Mouse (Mus musculus) cerebellum, adult 11-12 months (tissue): Measurements from ENCODE around the gene Plekha5.

Experiments used
- DNase-seq: peaks from one replicate; pipeline ENCODE4 v3.0.0; 2022

The Plekha5 gene

DNA sequence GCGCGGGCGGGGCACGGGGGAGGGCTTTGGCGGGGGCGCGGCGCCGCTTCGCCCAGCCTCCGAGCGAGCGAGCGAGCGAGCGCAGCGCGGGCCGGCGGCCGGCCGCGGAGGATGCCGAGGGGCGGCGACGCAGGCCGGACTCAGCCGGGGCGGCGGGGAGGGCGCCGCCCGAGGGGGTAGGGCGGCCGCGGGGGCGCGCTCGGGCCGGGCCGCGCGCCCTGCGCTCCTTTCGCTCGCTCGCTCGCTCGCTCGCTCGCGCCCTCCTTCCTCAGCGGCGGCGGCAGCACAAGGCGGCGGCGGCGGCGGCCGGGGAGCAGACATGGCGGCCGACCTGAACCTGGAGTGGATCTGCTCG is at the start of gene Plekha5:
Gene Plekha5 (plus strand): TSS at position 209 of the 355 bp plus-strand sequence.
- DNase-seq: no peak

DNA sequence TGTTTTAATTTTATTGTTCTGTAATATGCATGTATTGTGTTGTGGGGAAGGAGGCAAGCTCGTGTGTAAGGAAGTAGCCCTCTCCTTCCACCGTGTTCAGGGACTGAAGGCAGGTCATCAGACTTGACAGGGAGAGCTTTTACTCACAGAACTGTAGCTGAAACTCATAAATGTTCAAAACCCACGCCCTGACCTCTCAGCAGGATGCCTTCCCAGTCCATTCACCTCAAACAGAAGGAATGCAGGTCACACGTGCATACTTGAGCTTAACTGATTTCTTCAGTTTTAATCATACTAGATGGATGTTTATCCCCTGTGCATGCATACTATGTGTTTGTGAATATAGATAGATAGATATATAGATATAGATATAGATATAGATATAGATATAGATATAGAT is 48.2 kb upstream of the Plekha5 start:
- DNase-seq: no peak

DNA sequence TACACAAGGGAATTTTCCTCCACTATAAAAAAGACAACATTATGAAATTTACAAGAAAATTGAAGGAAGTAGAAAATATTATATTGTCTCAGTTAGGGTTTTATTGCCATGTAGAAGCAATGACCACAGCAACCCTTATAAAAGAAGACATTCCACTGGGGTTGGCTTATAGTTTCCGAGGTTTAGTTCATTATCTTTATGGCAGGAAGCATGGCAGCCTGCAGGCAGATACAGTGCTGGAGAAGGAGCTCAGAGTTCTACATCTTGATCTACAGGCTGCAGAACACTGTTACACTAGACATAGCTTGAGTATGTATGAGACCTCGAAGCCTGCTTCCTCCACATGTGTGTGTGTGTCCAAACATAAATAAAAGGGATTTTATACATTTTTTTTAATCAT is 43.3 kb upstream of the Plekha5 start:
- no peak for DNase-seq

DNA sequence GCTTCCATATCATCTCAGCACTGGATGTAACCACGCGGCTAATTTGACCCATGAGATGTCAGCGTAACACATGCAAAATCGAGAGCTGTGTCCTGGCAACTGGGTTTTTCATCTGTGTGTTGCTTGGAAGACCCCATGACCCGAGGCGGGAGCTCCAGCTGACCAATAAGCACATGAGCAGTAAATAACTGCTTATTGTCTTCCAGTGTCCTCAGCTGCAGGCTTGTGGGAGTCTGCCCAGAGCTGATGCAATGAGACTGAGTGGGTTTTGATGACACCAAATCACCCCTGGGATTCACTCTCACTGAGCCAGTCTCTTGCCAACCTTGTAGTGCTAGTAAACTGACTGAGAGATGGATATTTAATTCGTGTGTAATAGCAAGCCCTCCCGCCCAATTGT is 42.7 kb upstream of the Plekha5 start:
- no peak for DNase-seq

DNA sequence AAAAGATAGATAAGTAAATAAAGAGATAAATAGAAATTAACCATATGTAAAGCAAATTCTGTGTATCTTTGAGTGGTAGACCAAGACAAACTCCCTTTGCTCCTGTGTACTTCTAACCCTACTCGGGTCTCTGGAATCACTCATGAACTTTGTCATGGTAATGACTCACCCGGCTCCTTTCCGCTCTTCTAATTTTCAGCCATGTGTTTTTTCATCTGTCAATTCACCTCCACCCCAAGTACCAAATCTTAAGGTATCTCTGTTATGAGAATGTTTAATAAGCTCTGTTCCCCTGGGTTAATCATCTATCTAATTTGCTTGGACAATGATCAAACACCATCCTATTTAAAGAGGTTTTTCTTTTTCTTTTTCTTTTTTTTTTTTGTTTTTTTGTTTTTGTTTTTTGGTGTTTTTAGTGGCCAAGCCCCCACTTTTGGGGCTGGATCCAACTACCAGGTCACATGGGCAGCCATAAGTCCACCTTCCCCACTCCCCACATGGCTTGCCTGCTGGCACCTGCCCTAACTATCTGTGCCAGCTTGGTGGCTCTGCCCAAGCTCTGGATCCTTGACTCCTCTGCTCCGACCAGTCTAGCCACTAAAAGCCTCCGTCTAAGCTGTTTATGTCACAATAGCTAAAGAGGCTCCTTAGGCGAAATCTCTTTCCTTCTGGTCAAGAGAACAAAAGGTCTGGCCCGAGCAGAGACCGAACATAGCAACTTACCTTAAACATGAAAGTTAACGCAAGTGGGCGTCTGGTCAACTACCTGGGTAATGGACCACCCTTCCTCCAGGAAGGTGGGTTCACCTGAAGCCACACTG is 40.1 kb upstream of the Plekha5 start:
- no peak for DNase-seq

DNA sequence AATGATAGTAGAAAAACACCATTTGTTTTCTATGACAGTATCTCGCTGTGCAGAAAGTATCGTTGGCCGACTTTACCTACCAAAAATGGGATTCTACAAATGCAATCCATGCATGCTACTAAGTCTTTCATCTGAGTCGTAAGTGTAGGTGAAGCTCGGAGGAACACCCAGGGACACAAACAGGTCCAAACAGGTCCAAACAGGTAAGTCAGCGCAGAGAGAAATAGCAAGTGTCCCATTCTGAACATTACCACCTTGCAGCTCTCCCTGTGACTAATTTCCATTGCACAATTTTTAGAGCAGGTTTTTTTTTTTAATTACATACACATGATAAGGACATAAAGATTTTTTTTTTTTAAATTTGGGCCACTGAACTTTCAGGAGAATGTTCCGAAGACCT is 27.2 kb upstream of the Plekha5 start:
- no peak for DNase-seq

DNA sequence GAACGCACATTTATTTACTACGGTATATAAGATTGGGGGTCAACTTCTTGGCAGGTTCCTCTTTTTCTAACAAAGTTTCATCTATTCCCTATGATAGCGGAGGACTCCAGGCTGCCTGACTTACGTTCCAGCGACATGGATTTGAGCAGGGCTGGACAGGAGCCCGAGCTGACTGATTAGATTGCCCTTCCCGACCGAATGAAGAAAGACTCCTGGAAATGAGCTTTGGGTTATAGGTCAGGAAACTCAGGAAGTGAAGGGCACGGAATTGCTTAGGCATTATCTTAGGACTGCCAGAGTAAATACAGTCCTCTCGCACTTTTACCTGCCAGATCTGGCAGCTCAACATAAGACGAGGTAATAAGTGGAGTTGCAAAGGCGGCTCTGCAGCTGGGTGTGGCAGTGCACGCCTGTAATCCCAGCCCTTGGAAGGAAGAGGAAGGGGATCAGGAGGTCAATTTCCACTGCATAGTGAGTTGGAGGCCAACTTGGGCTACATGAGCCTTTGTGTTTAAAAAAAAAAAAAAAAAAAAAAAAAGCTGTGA is 21.0 kb upstream of the Plekha5 start:
- DNase-seq: no peak

DNA sequence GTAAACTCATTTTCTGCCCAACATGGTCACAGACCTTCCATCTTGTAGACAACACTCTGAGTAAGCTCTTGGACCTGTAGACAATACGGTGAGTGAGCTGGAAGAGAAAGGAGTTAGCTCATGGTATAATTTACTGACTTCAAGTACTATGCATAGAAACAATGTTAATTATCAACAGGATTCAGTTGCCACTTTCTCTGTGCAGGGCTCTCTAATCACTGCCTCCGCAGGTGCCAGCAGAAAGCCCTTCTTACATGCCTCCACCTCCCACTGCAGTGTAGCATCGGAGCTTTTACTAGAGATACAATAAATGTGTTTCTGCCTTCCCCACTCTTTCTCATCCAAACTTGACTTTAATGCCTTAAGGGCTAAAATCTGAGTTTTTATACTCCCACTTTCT is 11.9 kb upstream of the Plekha5 start:
- DNase-seq: no peak

DNA sequence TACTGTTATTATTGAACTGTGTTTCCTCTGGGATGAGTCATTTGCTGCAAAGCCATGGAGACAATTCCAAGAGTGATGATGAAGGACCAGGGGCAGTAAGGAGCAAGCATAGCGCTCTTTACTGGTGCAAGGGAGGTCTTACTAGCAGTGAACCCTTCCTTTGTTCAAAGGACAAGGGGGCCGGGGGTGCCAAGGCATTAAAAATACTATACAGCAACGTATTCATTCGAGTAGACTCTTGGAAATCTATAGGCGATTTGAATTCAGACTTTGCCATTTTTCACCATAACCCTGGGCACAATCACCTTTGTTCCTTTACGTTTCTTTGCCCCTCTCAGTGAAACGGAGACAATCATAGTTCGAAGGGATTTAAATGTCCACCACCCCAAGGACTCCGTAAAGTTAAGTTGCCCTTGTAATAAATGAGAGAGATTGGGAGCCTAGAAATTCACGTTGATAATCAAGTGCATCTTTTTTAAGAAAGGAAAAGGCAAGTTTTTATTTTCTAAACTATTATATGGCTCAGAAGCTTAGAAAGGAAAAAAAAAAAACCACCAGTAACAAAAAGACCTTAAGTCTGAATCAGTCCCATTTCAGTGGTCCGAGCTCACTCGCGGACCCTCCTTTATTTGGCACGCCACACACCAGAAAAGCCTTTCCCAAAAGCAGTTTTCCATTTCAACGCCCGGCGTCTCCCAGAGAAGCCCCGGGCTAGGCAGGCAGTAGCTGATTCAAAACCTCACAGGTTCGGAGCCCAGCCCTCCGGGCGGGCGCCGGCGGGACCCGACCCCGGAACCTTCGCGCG is 611 bp upstream of the Plekha5 start:
- DNase-seq: peak; percentile 20

DNA sequence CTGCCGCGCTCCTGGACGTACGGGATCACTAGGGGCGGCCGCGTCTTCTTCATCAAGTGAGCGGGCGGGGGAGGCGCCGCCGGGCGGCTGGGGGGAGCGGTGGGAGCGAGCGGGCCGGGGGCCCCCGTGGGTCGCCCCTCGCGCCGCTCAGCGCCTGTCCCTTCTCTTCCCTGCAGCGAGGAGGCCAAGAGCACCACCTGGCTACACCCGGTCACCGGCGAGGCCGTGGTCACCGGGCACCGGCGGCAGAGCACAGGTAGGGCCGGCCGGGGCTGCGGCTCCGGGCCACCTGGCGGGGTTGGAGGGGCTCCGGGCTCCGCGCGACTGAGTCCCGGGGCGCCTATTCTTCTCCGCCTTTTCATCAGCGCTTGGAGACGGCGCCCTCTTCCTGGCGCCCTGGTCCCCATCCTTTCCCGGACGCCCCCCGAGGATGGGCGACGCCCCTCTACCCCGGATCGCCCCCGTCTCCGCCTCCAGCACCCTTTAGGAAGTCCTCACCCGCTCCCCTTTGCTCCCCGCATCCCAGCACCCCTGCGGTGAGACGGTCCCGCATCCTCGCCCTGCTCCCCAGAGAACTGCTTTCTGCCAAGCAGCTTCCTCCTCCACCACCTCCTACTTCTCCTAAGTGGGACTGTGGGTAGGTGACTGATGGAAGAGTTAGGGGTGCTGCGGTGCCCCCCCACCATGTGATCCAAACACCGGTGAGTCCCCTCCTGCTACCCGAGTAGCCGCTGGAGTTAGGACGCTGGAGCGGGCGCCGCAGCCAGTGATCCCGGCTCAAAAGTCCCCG is 542 bp downstream of the Plekha5 start:
- DNase-seq: peak; percentile 73

DNA sequence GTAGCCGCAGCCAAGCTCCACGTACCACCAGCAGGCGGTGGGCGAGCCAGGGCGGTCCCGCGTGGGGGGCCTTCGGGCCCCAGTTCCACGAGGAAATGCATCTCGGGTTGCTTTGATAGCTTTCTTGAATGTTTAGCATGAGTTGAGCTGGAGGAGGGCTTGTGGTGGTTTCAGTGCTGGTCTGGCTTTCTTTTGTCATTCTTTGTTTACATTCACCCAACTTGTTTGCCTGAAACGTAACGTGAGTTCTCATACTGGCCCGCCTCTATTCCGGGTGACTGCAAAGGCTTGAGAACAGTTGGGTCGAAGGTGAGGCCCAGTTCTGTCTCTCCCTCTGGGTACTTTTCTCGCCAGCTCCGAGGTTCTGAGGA is 1.1 kb downstream of the Plekha5 start:
- peak; percentile 31 for DNase-seq

DNA sequence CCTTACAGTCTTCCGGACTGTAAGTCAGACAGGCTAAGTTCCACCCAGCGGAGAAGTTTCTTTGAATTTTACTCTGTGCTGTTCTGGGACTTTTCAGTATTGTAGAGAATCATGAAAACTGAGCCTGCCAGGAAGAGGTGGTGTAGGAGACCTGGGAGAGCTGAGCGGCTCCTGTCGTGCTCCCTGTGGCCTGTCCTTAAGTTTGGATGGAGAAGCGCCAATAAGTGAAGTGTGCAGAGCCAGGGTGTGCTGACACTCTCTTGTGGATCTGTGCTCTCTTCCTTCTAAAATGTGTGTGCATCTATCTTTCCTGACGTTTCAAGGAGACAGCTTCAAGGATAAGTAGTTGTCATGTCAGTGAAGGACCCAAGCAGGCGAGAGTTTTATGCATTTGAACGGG is 5.4 kb downstream of the Plekha5 start:
- DNase-seq: no peak

DNA sequence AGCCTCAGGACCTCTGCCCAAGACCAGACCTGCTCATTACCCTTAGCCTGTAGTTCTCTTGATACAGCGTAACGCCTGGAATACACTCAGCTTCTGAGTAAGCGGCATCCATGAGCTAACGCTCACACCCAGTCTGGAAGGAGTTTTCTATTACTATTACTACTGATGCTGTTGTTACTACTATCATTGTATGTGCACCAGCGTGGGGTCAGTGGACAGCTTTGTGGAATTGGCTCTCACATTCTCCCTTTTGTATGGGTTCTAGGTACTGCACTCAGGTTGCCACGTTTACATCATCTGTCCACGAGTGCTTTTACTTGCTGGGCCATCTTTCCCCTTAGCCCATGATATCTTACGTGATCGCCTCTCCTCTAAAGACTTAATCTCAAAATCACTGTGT is 8.5 kb downstream of the Plekha5 start:
- DNase-seq: no peak

DNA sequence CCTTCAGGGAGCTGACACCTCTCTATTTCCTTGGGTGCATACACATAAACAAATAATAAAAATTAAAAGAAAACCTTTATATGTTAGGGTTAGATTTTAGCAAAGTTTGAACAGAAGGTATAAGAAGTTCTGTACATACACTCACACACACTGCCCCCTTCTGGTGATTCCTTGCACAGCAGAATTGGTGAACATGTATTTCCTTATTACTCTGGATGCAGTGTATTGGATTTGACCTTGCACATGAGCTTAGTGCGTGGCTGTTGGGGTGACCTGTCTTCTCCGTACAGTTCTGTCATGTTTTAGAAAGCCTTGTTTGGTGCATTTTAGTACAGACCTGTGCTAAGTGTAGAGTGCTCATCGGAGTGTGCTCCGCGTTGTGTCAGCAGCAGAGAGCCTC is 19.5 kb downstream of the Plekha5 start:
- peak; percentile 19 for DNase-seq

DNA sequence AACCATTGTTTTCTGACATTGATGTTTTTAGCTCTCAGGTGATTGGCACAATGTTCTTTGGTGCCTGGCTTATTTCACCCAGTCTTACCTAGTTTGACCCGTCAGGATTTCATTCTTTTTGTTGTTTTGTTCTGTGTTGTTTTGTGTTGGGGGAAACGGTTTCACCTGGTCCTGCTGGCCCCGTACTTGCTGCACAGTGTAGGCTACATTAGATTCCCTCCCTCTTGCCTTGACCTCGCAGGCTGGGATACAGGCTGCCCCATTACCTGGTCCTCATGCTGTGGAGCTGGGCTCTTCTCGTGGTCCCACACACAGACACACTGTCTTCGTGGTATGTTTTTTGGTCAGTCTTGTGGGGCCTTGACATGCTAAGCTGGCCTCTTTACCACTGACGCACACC is 20.3 kb downstream of the Plekha5 start:
- DNase-seq: no peak

DNA sequence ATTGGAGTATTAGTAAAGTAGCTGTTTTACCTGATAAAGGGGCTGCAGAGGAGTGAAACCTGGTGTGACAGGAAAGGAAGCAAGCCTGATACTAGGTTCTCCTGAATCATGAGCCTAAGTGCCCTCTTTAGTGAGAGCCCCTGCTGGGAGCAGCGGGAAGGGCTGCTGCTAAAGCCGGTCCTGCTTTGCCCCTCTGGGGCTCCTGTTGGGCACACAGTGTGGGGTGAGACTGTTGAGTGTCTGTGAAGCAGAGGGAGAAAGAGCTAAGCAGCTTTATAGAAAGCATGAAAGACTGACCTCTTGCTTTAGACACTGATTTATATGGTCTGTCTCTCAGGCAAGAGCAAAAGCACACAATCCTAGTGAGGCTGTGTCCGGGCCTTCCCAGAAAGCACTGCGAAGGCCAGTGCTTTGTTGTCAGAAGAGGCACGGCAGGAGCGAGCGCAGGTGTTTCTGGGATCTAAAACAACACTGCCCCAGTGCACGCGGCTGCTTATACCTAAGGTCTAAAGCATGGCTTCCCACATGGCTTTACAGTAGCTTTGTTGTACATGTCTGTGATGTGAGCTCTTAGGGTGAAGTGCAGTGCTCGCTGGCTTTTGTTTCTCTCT is 21.1 kb downstream of the Plekha5 start:
- no peak for DNase-seq

DNA sequence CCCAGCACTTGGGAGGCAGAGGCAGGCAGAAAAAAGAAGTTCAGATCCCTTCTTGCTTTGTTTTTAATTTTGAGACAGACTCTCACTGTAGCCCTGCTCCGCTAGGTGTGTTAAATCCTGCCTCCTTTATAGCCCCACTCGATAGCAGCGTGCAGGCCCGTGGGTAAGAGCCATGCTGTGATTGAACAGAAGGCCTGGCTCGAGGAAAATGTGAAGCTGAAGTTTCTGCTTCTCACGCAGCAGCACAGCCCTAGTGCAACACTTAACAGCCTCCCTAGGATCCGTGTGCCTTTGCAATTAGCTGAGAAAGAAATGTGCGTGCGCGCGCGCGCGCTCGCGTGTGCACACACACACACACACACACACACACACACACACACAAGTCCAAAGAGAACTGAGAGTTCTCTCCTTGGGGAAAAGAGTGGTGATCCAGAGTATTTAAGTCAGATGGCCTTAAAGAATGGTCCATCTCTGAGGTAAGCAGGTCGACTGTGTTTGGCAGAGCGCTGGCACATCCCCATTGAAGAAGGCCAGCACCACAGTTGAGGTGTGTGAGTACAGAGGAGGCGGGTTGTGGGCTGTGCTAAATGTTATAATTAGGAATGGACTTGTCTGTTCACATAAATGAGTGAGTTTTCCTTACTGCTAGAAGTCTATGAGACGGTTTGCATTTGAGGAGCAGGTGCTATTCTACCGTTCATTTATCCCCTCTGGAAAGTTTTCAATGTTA is 24.3 kb downstream of the Plekha5 start:
- DNase-seq: no peak

DNA sequence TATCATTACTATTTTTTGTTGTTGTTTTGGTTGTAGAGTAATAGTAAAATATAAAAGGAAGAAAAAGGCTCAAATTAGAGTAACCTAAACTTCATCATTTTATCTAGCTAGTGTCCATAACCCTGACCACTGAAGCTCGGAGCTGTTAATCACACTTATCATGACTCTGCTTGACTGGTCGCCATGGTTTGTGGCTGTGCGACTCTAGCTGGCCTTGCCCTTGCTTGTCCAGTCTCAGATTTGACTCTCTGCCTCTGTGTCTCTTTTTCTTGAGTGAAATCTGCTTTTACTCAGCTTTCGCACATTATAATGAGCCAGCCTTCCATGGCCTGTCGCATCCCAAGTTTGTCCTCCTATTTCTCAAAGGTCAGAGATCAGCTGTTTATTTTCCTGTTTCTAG is 26.8 kb downstream of the Plekha5 start:
- DNase-seq: no peak

DNA sequence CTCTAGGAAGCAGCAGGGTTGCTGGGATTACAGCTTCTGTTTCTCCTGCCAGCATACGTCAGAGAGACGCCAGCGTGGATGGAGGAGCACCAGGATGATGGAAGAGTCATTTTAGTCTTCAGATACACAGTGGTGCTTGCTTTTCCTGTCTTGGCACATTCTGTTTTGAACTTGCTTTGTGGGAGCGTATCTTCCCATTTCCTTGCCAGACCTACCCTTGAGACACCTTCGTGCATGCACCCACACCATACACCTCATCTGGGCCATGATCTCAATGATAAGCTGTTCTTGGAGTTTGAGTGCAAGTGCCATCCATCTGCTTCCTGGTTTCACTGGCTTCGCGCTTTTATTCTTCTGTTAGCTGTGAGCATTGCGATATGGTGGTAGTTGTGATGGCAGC is 28.9 kb downstream of the Plekha5 start:
- no peak for DNase-seq

DNA sequence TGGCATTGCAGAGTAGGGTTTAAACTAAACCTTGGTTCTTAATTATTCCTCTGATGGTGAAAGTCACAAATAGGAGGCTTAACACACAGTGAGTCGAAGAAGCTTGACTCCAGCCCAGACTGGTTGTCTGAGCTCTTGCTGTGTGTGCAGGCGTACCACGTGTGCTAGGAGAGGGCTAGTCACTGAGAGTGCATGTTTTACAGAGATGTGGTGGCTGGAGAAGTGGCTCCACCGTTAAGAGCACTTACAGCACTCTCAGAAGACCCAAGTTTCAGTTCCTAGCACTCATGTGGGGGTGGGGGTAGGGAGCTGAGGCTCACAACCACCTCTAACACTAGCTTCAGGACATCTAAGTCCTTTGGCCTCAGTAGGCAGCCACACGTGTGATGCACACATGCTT is 29.6 kb downstream of the Plekha5 start:
- no peak for DNase-seq

DNA sequence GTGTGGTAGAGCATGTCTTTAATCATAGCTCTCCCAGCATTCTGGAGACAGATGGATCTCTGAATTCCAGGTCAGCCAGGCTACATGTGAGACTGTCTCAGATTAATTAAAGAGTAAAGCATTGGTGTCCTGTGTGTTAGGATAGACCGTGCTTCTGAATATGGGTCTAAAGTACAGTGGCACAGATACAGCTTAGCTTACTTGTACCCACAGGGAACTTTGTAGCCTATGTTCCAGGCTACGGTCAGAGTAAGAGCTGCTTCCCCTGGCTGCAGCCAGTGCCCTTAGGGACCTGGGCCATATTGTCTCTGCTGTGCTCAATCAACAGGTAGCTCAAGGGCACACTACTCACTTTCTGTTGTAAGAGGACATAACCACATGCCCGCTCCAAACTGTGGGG is 30.5 kb downstream of the Plekha5 start:
- DNase-seq: no peak

DNA sequence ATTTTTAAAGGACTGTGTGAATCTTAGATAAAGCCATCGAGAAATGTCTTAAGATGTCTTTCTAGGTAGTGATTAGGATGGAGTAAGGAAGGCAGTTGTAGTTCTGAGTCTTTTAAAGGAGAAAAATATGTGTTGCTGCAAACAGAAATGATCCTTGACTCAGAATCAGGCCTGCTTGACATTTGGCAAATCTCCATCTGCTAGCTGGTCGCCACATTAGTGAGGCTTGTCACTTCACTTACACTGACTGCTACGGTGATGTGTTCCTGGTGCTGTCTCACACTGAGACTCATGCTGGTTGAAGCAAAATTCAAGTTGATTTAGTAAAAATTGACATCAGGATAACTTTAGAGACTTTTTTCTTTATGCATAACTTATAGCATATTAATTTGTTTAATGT is 32.0 kb downstream of the Plekha5 start:
- no peak for DNase-seq
